Mouse (Mus musculus): ENCODE data around the gene Prepl.

GRCm38 (mm10) chr17:85087591-85087990 lies 2.5 kb downstream of the Prepl start:
- TF ChIP-seq CTCF (conservative IDR thresholded peaks at IDR 0.05; ENCODE audit: low read length) (no peak), POU5F1 (IDR thresholded peaks at IDR 0.05; ENCODE audit: borderline replicate concordance, low read length) (no peak), NANOG (IDR thresholded peaks at IDR 0.05; ENCODE audit: borderline replicate concordance, low read length) (no peak)
